Mouse (Mus musculus): ENCODE measurements at regions not wholly inside any gene's neighbourhood (a gene's known extent, or its start where the extent isn't known, plus 50 kb on each side); places are given as distances from the start of the nearest gene placed in this dataset.

DNA sequence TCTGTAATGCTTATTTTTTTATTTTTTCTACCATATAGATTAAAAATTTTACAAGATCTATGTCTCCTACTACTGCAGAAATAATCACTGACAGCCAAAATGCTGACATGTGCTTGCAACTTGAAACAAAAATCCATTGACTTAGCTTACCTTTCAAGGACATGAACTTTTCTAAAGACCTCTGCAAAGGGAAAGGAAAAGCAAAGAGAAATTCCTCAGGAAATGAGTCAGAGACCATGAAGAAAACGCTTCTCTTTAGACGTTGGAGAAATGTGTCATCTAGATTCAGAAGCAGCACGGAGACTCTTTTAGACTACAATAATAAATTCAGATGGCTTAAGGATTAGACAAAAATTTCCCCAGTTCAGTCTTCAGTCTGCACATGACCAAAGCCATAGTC, 2188.6 kb upstream of the Tenm3 start:
- no peak for DNase-seq (ENCODE audit: low read depth, low spot score)

DNA sequence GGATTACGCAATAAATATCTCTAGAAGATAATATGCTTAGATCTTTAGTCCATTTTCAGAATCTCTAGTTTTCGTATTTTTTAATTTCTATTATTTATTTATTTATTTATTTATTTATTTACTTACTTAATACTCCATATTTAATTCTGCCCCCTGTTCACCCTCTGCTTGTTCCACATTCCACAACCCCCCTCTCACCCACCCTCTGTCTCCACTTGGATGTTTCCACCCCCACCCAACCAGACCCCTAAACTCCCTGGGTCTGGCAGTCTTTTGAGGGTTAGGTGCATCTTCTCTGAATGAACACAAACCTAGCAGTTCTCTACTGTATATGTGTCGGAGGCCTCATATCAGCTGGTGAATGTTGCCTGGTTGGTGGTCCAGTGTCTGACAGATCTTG, 2166.8 kb upstream of the Tenm3 start:
- DNase-seq (ENCODE audit: low read depth, low spot score), result no peak

DNA sequence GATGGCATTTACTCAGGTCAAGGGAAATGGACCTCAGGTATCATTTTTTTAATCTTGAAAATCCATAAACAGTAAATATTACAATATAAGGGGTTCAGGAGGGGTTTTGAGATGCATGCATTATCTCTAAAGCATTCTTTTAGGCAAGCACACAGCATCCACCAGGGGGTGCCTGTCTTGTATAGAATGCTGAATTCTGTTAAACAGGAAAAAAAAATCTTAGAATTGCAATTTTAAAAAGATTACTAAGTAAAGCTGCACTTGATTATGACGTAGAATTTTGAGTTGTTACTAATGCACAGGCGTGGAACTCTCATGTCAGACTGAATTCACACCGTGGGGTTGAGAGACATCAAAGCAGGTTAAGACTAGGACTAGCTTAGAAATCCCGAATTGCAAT, 2123.6 kb upstream of the Tenm3 start:
- DNase-seq (ENCODE audit: low read depth, low spot score), result peak; percentile 14

DNA sequence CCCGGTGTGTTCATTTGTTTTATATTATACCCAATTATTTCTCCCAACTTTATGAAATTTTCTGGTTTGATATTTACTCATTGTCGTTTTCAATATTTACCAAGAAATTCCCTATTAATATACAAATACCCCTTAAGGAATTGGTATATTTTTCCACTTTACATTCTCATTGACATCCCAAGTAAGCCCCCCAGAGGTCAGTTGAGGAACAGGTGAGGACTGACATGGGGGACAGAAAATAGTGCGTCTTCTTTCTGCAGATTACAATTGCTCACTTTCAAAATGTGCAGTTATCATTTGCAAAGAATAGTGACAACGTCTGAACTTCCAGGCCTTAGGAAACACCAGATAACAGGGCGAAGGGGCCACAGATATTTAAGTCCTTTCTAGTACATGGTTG, 2073.8 kb upstream of the Tenm3 start:
- DNase-seq (ENCODE audit: low read depth, low spot score), result peak; percentile 12

DNA sequence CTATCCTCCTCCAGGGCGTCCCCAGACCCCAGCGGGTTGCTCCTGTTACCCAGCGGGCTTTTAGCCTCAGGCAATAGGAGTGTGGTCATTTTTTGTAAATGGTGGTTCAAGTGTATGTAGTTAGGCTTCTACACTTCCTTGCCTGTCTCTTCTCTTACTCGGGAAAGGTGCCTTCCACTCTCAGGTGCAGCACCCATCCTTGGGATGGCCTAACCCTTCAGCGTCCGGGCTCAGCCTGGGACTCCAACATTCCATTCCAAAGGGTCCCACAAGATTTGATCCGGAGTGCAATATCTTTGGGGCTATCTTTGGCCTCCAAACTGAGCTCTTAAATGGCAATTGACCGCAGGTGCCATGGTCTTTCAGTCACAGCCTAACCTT, 2073.0 kb upstream of the Tenm3 start:
- DNase-seq (ENCODE audit: low read depth, low spot score), result no peak

DNA sequence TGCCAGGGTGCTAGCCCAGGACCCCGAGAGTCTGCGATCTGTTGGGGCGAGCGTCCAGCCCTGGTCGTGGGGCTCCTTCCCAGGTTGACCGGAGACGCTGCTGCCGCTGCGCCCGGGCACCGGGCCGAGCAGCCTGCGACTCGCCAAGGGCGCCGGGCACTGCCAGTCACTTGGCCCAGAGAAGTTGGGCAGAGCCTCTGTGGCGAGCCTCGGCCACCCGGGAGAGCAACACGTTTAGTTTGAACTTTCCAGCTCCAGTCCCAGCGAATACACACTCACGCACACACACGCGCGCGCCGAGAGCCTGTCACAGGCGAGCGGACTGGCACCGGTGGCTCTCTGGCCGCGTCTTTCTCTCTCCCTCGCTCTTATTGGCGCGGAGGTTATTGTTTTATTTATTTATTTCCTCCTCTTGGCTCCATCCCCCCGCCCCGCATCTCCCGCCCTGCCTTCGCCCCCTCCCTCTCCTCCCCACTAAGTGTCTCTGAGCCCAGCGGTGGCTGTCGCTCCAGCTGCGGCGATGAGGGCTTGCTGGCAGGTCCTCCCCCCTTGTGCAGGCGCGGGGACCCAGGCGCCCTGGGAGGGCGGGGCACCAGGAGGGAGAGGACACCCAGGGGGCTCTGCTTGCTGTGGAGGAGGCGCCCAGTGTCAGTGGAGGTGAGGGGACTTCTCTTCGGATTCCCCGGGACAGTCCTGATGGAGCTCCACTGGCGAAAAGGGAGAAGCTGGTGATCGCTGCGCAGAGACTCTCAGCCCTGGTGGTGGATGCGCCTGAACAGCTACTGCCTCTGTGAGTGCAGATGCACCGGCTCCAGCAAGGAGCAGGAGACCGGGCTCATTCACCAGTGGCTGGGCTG, 2072.4 kb upstream of the Tenm3 start:
- peak; percentile 65 for DNase-seq (ENCODE audit: low read depth, low spot score)

DNA sequence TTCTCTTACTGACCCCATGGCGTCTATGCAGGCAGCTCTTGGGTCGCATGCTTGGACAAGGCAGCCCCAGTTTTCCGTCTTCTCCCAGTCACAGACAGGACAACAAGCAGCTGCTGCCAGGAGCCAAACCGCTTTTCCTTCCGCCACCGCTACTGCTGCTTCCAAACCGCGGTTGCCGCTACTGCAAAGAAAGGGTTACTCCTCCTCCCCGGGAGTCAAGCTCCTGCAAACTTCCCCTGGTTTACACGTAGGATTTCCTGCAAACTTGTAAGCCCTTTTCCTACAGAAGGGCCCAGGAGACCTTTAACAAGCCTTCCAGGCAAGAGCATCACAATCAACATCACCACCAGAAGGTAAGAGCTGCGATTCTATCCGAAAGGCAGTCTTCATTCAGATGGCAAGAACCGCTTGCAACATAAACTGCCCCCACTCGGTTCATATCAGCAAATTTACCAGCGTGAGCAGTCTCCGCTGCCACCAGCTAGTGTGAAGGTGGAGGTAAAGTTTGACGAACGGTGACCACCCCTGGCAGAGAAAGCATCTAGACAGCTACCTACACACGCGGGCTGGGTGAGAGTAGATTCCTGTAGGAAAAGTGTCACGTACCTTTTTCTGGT, 2071.6 kb upstream of the Tenm3 start:
- DNase-seq (ENCODE audit: low read depth, low spot score), result peak; percentile 67

DNA sequence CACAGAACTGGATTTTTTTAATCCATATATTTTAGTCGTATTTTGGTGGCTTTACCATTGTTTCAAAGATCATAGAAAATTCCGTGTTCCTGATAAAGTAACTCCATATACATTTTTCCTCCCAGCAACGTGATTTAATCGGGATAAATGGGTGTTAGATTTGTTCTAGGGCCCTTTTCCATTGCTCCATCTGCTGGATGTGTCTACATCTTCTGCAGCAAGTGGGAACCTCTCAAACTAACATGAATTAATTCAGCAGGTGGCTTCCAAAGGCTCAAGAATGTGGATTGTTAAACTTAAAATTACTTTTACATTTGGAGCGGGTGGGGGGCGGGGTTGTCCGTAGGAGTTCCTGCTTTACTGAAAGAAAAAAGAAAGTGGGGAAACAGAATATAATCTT, 2070.9 kb upstream of the Tenm3 start:
- no peak for DNase-seq (ENCODE audit: low read depth, low spot score)

DNA sequence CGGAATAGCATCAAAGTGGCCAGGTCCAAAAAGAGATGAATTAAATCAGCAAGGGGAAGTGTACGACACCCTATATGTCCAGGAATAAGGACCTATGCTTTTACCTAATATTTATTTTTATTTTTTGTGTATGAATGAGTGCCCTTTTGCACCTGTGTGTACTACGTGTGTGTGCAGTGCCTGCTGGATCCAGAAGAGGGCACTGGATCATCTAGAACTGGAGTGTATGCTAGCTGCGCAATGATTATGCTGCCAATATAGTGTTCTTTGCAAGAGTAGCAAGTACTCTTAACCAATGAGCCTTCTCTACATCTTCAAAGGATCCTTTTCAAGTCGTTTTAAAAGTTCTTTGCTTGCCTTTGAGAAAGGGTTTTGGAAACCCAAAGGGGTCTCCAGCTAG, 2034.4 kb upstream of the Tenm3 start:
- peak; percentile 54 for DNase-seq (ENCODE audit: low read depth, low spot score)

Measured in ES-CJ7 (cell line).